Mouse (Mus musculus): ENCODE measurements around the gene Mtcl1.

The Mtcl1 gene

GRCm38 (mm10) chr17:66449460-66450341 is at the start of gene Mtcl1:
Gene Mtcl1, minus strand, starts transcription at chr17:66449750.
- DNase-seq (ENCODE audit: low read depth, low spot score) = peak; percentile 96

- DNase-seq (ENCODE audit: low read depth, low spot score) = no peak
Measured at GRCm38 (mm10) chr17:66498598-66498997, 49.0 kb upstream of the Mtcl1 start.

- no peak for DNase-seq (ENCODE audit: low read depth, low spot score)
Measured at GRCm38 (mm10) chr17:66496589-66496988, 47.0 kb upstream of the Mtcl1 start.

GRCm38 (mm10) chr17:66490022-66490601 is 40.6 kb upstream of the Mtcl1 start:
- peak; percentile 91 for DNase-seq (ENCODE audit: low read depth, low spot score)

GRCm38 (mm10) chr17:66486576-66486975 is 37.0 kb upstream of the Mtcl1 start:
- DNase-seq (ENCODE audit: low read depth, low spot score) = no peak

- peak; percentile 89 for DNase-seq (ENCODE audit: low read depth, low spot score)
Measured at GRCm38 (mm10) chr17:66485742-66486141, 36.2 kb upstream of the Mtcl1 start.

- DNase-seq (ENCODE audit: low read depth, low spot score) = no peak
Measured at GRCm38 (mm10) chr17:66484965-66485364, 35.4 kb upstream of the Mtcl1 start.

- DNase-seq (ENCODE audit: low read depth, low spot score) = no peak
Measured at GRCm38 (mm10) chr17:66483651-66484454, 34.3 kb upstream of the Mtcl1 start.

GRCm38 (mm10) chr17:66481295-66481694 is 31.7 kb upstream of the Mtcl1 start:
- no peak for DNase-seq (ENCODE audit: low read depth, low spot score)

GRCm38 (mm10) chr17:66480491-66481278 is 31.1 kb upstream of the Mtcl1 start:
- DNase-seq (ENCODE audit: low read depth, low spot score) = no peak

GRCm38 (mm10) chr17:66479813-66480490 is 30.4 kb upstream of the Mtcl1 start:
- DNase-seq (ENCODE audit: low read depth, low spot score) = no peak

- peak; percentile 88 for DNase-seq (ENCODE audit: low read depth, low spot score)
Measured at GRCm38 (mm10) chr17:66479311-66479710, 29.8 kb upstream of the Mtcl1 start.

GRCm38 (mm10) chr17:66473205-66473604 is 23.7 kb upstream of the Mtcl1 start:
- no peak for DNase-seq (ENCODE audit: low read depth, low spot score)

- DNase-seq (ENCODE audit: low read depth, low spot score) = no peak
Measured at GRCm38 (mm10) chr17:66471775-66472174, 22.2 kb upstream of the Mtcl1 start.

- DNase-seq (ENCODE audit: low read depth, low spot score) = no peak
Measured at GRCm38 (mm10) chr17:66471252-66471651, 21.7 kb upstream of the Mtcl1 start.

- peak; percentile 27 for DNase-seq (ENCODE audit: low read depth, low spot score)
Measured at GRCm38 (mm10) chr17:66470020-66470419, 20.5 kb upstream of the Mtcl1 start.

- no peak for DNase-seq (ENCODE audit: low read depth, low spot score)
Measured at GRCm38 (mm10) chr17:66457278-66457677, 7.7 kb upstream of the Mtcl1 start.

- DNase-seq (ENCODE audit: low read depth, low spot score) = peak; percentile 97
Measured at GRCm38 (mm10) chr17:66451143-66451542, 1.6 kb upstream of the Mtcl1 start.

GRCm38 (mm10) chr17:66450526-66451070 is 1.0 kb upstream of the Mtcl1 start:
- DNase-seq (ENCODE audit: low read depth, low spot score) = no peak

Measured in brain, adult 2 months (tissue).